Comparison of ENCODE assay signal across 8 mouse cellular contexts in genomic region chr8:107824640-107825039, GRCm38 (mm10).
DNase-seq lines count a peak whose midpoint lies in the region; ATAC-seq and TF ChIP-seq lines count a peak whose summit lies in the region.
"Had no signal": no experiment of that assay in that cellular context is flagged by ENCODE, and none has a peak within 500 bp of the region (broad histone marks: within the 10 kb centered on the region; RNA-seq: fewer than 3 reads in every experiment).

No protein-coding gene starts in this region.

- no peaks in the 10 kb centered on the region for H3K36me3 ChIP-seq in heart, postnatal 0 days (replicated peaks; ENCODE audit: control insufficient read depth, insufficient read depth, low read length)
- H3K36me3 ChIP-seq in midbrain, embryonic 13.5 days, result no peaks in the 10 kb centered on the region
- H3K36me3 ChIP-seq in thymus, adult 2 months (ENCODE audit: control insufficient read depth, insufficient read depth, low read length), result no peaks in the 10 kb centered on the region

- H3K4me3 ChIP-seq in heart, postnatal 0 days (ENCODE audit: low read depth, low read length), result no peak overlapping the region
- H3K4me3 ChIP-seq in midbrain, embryonic 13.5 days (replicated peaks), result peak overlapping the region; percentile 25
- H3K4me3 ChIP-seq in thymus, adult 2 months (ENCODE audit: control insufficient read depth, insufficient read depth, low read length), result no peak overlapping the region
- H3K4me3 ChIP-seq: megakaryocyte, embryonic 14.5 days had no signal

- no peak overlapping the region for H3K9ac ChIP-seq in heart, postnatal 0 days (replicated peaks; ENCODE audit: low read depth, low read length)
- H3K9ac ChIP-seq in midbrain, embryonic 13.5 days (replicated peaks), result peak overlapping the region; percentile 49; the same call in 1 of the 2 replicates

- H3K27ac ChIP-seq in heart, postnatal 0 days (ENCODE audit: low read depth), result no peak overlapping the region
- H3K27ac ChIP-seq in midbrain, embryonic 13.5 days, result peak overlapping the region; percentile 78
- H3K27ac ChIP-seq in thymus, adult 2 months (ENCODE audit: control insufficient read depth, insufficient read depth, low read length), result no peak overlapping the region

- DNase-seq in kidney, postnatal 4 days, result peak; percentile 28 to 30
- no peak for DNase-seq in kidney, postnatal 14 days
- peak; percentile 71 for DNase-seq in embryo, embryonic 11 days
- DNase-seq in heart, postnatal 0 days (ENCODE audit: low spot score), result no peak
- no peak for DNase-seq in thymus, adult 2 months

- TF ChIP-seq POLR2A in thymus, adult 2 months (IDR thresholded peaks at IDR 0.05; ENCODE audit: control insufficient read depth, extremely low read depth, insufficient read depth, low read length, poor library complexity), result no peak

- TF ChIP-seq EP300 in heart, postnatal 0 days (IDR thresholded peaks at IDR 0.05; ENCODE audit: low read depth), result no peak

- WGBS in heart, postnatal 0 days, result 4% methylated on average over 14 of the region's 14 CpGs
- under 1% methylated on average over 14 of the region's 14 CpGs for WGBS in midbrain, embryonic 13.5 days
- 20% methylated on average over 14 of the region's 14 CpGs for WGBS in thymus, adult 2 months

- no peaks in the 10 kb centered on the region for H3K9me3 ChIP-seq in heart, postnatal 0 days (replicated peaks; ENCODE audit: control insufficient read depth, low read length)
- no peaks in the 10 kb centered on the region for H3K9me3 ChIP-seq in midbrain, embryonic 13.5 days

- H3K27me3 ChIP-seq in heart, postnatal 0 days (ENCODE audit: control insufficient read depth, insufficient read depth, low read length), result peaks cover 5% of the 10 kb centered on the region; the same call in 1 of the 2 replicates
- H3K27me3 ChIP-seq in midbrain, embryonic 13.5 days, result 0 out of 2 replicates have a peak, but pooled peaks cover 8% of the 10 kb centered on the region
- no peaks in the 10 kb centered on the region for H3K27me3 ChIP-seq in thymus, adult 2 months (ENCODE audit: control insufficient read depth, insufficient read depth, low read length)

- peak overlapping the region; percentile 6; the same call in 1 of the 2 replicates for H3K4me2 ChIP-seq in heart, postnatal 0 days (ENCODE audit: low read depth, low read length)
- peak overlapping the region; percentile 48 for H3K4me2 ChIP-seq in midbrain, embryonic 13.5 days (replicated peaks)

- TF ChIP-seq CTCF in heart, postnatal 0 days (IDR thresholded peaks at IDR 0.05; ENCODE audit: low read depth), result no peak
- no peak for TF ChIP-seq CTCF in thymus, adult 2 months (IDR thresholded peaks at IDR 0.05; ENCODE audit: borderline replicate concordance, control insufficient read depth, extremely low read depth, insufficient read depth, low read length, poor library complexity)

- no peaks in the 10 kb centered on the region for H3K4me1 ChIP-seq in heart, postnatal 0 days (ENCODE audit: control insufficient read depth, insufficient read depth)
- H3K4me1 ChIP-seq in midbrain, embryonic 13.5 days (replicated peaks), result peaks cover 35% of the 10 kb centered on the region
- H3K4me1 ChIP-seq in thymus, adult 2 months (replicated peaks; ENCODE audit: control insufficient read depth, insufficient read depth, low read length), result no peaks in the 10 kb centered on the region; the same call in 1 of the 2 replicates
- H3K4me1 ChIP-seq: megakaryocyte, embryonic 14.5 days had no signal

- ATAC-seq in heart, postnatal 0 days (ENCODE audit: insufficient read depth, low read depth), result no peak
- peak; percentile 43; the same call in 1 of the 2 replicates for ATAC-seq in midbrain, embryonic 13.5 days
- ATAC-seq in erythroid progenitor cell, adult 5-6 weeks (replicated peaks; ENCODE audit: low FRiP score, poor library complexity, severe bottlenecking), result no peak

Comparison
In these comparisons a context has a peak if more than half of its experiments do, and no peak if none do; other contexts are left out.
1. DNase-seq: peak in kidney, postnatal 4 days (2 of 2) and embryo, embryonic 11 days (single experiment); none in kidney, postnatal 14 days (single experiment), heart, postnatal 0 days (single experiment) and thymus, adult 2 months (single experiment).